Comparison of ENCODE assay signal across 8 mouse cellular contexts in genomic region chr12:84192280-84192679, GRCm38 (mm10). TPM values are rescaled to one million over a fixed set of nuclear protein-coding genes. Genes with fewer than 3 reads are reported as not detected.
DNase-seq lines count a peak whose midpoint lies in the region; ATAC-seq and TF ChIP-seq lines count a peak whose summit lies in the region.

No protein-coding gene starts in this region.

- in situ Hi-C loops in ES-E14 (cut with MboI; ENCODE audit: low sequenced_read_pairs in 2 of 2, unreplicated experiment in 2 of 2) = no loop called here

- DNase-seq in heart, postnatal 4 days = no peak
- no peak for DNase-seq in ES-E14 (ENCODE audit: low read depth, low spot score)
- no peak for DNase-seq in liver, postnatal 0 days
- DNase-seq in right cerebral cortex, adult 18-20 months = no peak
- DNase-seq in layer of hippocampus, postnatal 10 days (ENCODE audit: low spot score in 2 of 2) = no peak

- H3K9ac ChIP-seq in heart, embryonic 13.5 days = peak overlapping the region; percentile 96
- H3K9ac ChIP-seq in ES-E14 (ENCODE audit: insufficient read depth, low read depth, low read length, poor library complexity, severe bottlenecking) = peak overlapping the region; percentile 84
- peak overlapping the region; percentile 85 for H3K9ac ChIP-seq in forebrain, embryonic 16.5 days (replicated peaks; ENCODE audit: low read depth, low read length)
- peak overlapping the region; percentile 96 for H3K9ac ChIP-seq in liver, postnatal 0 days (replicated peaks)

- no peak for ATAC-seq in heart, embryonic 13.5 days (ENCODE audit: extremely low read depth, insufficient number of reproducible peaks, low FRiP score, low TSS enrichment)
- ATAC-seq in forebrain, embryonic 16.5 days = no peak
- ATAC-seq in liver, postnatal 0 days = no peak
- ATAC-seq in megakaryocyte-erythroid progenitor cell, adult 5-6 weeks (replicated peaks; ENCODE audit: low FRiP score, low TSS enrichment, poor library complexity, severe bottlenecking) = no peak

- TF ChIP-seq CTCF in liver, postnatal 0 days (IDR thresholded peaks at IDR 0.05; ENCODE audit: low read depth) = no peak

- WGBS in heart, embryonic 13.5 days = 6% methylated on average over 13 of the region's 13 CpGs
- 2% methylated on average over 13 of the region's 13 CpGs for WGBS in forebrain, embryonic 16.5 days
- 2% methylated on average over 13 of the region's 13 CpGs for WGBS in liver, postnatal 0 days (ENCODE audit: insufficient replicate concordance)

- H3K27me3 ChIP-seq in heart, embryonic 13.5 days (replicated peaks) = no peaks in the 10 kb centered on the region
- H3K27me3 ChIP-seq in forebrain, embryonic 16.5 days (replicated peaks; ENCODE audit: control insufficient read depth, insufficient read depth, low read length) = no peaks in the 10 kb centered on the region
- H3K27me3 ChIP-seq in liver, postnatal 0 days (ENCODE audit: insufficient read depth, low read length) = no peaks in the 10 kb centered on the region

- peaks cover 84% of the 10 kb centered on the region for H3K4me1 ChIP-seq in heart, embryonic 13.5 days
- H3K4me1 ChIP-seq in ES-E14 (ENCODE audit: control insufficient read depth in 2 of 2, insufficient read depth in 2 of 2, low read length in 2 of 2, poor library complexity in 1 of 2) = peaks cover 36 to 51% of the 10 kb centered on the region in 2 experiments
- peaks cover 58% of the 10 kb centered on the region for H3K4me1 ChIP-seq in forebrain, embryonic 16.5 days (replicated peaks; ENCODE audit: control insufficient read depth, insufficient read depth, low read length)
- peaks cover 75% of the 10 kb centered on the region for H3K4me1 ChIP-seq in liver, postnatal 0 days (ENCODE audit: insufficient read depth)

- H3K36me3 ChIP-seq in heart, embryonic 13.5 days = no peaks in the 10 kb centered on the region
- H3K36me3 ChIP-seq in ES-E14 (ENCODE audit: control insufficient read depth, insufficient read depth, low read length, poor library complexity, severe bottlenecking) = no peaks in the 10 kb centered on the region; the same call in 1 of the 2 replicates
- no peaks in the 10 kb centered on the region for H3K36me3 ChIP-seq in forebrain, embryonic 16.5 days (ENCODE audit: control insufficient read depth, insufficient read depth)
- H3K36me3 ChIP-seq in liver, postnatal 0 days (replicated peaks; ENCODE audit: insufficient read depth, low read length) = peaks cover 7% of the 10 kb centered on the region; the same call in 1 of the 2 replicates

- peak overlapping the region; percentile 98 for H3K4me2 ChIP-seq in heart, embryonic 13.5 days
- peak overlapping the region; percentile 85 for H3K4me2 ChIP-seq in forebrain, embryonic 16.5 days (ENCODE audit: low read length)
- peak overlapping the region; percentile 90 for H3K4me2 ChIP-seq in liver, postnatal 0 days (ENCODE audit: low read depth, low read length)

- H3K9me3 ChIP-seq in heart, embryonic 13.5 days = no peaks in the 10 kb centered on the region
- H3K9me3 ChIP-seq in ES-E14 (ENCODE audit: control insufficient read depth, insufficient read depth, low read depth, low read length) = no peaks in the 10 kb centered on the region
- no peaks in the 10 kb centered on the region for H3K9me3 ChIP-seq in forebrain, embryonic 16.5 days (ENCODE audit: control insufficient read depth, low read length)
- H3K9me3 ChIP-seq in liver, postnatal 0 days (ENCODE audit: low read length) = no peaks in the 10 kb centered on the region

- H3K27ac ChIP-seq in heart, embryonic 13.5 days (replicated peaks) = peak overlapping the region; percentile 99
- no peak overlapping the region for H3K27ac ChIP-seq in ES-E14 (ENCODE audit: insufficient read depth, low read depth, low read length, poor library complexity, severe bottlenecking)
- H3K27ac ChIP-seq in forebrain, embryonic 16.5 days (ENCODE audit: low read length) = no peak overlapping the region
- peak overlapping the region; percentile 98 for H3K27ac ChIP-seq in liver, postnatal 0 days (ENCODE audit: low read depth)

- TF ChIP-seq EP300 in liver, postnatal 0 days (IDR thresholded peaks at IDR 0.05; ENCODE audit: low read depth) = no peak

- peak overlapping the region; percentile 83 for H3K4me3 ChIP-seq in heart, embryonic 13.5 days
- H3K4me3 ChIP-seq in ES-E14 (ENCODE audit: insufficient read depth in 1 of 2, low read depth in 1 of 2, low read length in 2 of 2, poor library complexity in 1 of 2, severe bottlenecking in 1 of 2) = peak overlapping the region; percentile 70 to 93
- H3K4me3 ChIP-seq in forebrain, embryonic 16.5 days (replicated peaks; ENCODE audit: low read length) = peak overlapping the region; percentile 63
- peak overlapping the region; percentile 73 for H3K4me3 ChIP-seq in liver, postnatal 0 days (ENCODE audit: low read depth, low read length)

TF ChIP-seq in ES-E14, 5 proteins besides CTCF, POLR2A, EP300 and RAD21:
- TF ChIP-seq MAFK (IDR thresholded peaks at IDR 0.05; ENCODE audit: insufficient read depth, low read depth, low read length) = no peak
- no peak for TF ChIP-seq CHD2 (IDR thresholded peaks at IDR 0.05; ENCODE audit: low read depth, low read length)
- TF ChIP-seq HCFC1 (IDR thresholded peaks at IDR 0.05; ENCODE audit: borderline replicate concordance, insufficient read depth, low read length) = no peak
- no peak for TF ChIP-seq ZC3H11A (IDR thresholded peaks at IDR 0.05; ENCODE audit: borderline replicate concordance, low read depth, low read length)
- no peak for TF ChIP-seq ZNF384 (IDR thresholded peaks at IDR 0.05; ENCODE audit: low read depth, low read length)

RNA-seq across cellular contexts. Expression of gene Elmsan1, which starts 26.4 kb away (rescaled TPM):
- polyA plus RNA-seq in heart, embryonic 13.5 days (2015; fragmentation: Nextera tagmentation; extraction: Ambion mirVana) = 6.8 and 7.3 TPM in 2 replicates
- total RNA-seq in heart, postnatal 4 days (2021) = 10 to 100 TPM; 18.5 to 18.6 TPM
- total RNA-seq in ES-E14 (2012; rRNA removed) = 9.6 and 19.3 TPM in 2 replicates
- polyA plus RNA-seq in forebrain, embryonic 16.5 days (2015; fragmentation: Nextera tagmentation; extraction: Ambion mirVana) = 3.8 and 4.4 TPM in 2 replicates
- 2.6 and 2.8 TPM in 2 replicates for polyA plus RNA-seq in liver, postnatal 0 days (2015; fragmentation: Nextera tagmentation; extraction: Ambion mirVana)
- 29.6 and 42.1 TPM in 2 replicates for total RNA-seq in megakaryocyte-erythroid progenitor cell, adult 5-6 weeks (2014; fragmentation: Nextera tagmentation)
- total RNA-seq in megakaryocyte-erythroid progenitor cell, adult 5-6 weeks (2017) = 12.9 and 13.2 TPM in 2 replicates
- total RNA-seq in layer of hippocampus, postnatal 10 days (2021) = 10 to 100 TPM; 13.3 to 13.5 TPM

RNA-seq across cellular contexts. Expression of gene Pnma1, which starts 44.0 kb away (rescaled TPM):
- polyA plus RNA-seq in heart, embryonic 13.5 days (2015; fragmentation: Nextera tagmentation; extraction: Ambion mirVana) = 0.48 and 0.65 TPM in 2 replicates
- under 1 TPM; 0.54 to 0.62 TPM for total RNA-seq in heart, postnatal 4 days (2021)
- total RNA-seq in ES-E14 (2012; rRNA removed) = 0.80 and 1.5 TPM in 2 replicates
- polyA plus RNA-seq in forebrain, embryonic 16.5 days (2015; fragmentation: Nextera tagmentation; extraction: Ambion mirVana) = 5.3 and 7.2 TPM in 2 replicates
- 0.28 and 0.35 TPM in 2 replicates for polyA plus RNA-seq in liver, postnatal 0 days (2015; fragmentation: Nextera tagmentation; extraction: Ambion mirVana)
- total RNA-seq in megakaryocyte-erythroid progenitor cell, adult 5-6 weeks (2014; fragmentation: Nextera tagmentation) = not detected in 2 replicates
- total RNA-seq in megakaryocyte-erythroid progenitor cell, adult 5-6 weeks (2017) = 1.2 TPM in 1 of 2 replicates, not detected in the other
- total RNA-seq in layer of hippocampus, postnatal 10 days (2021) = 1 to 10 TPM; 5.9 to 6.6 TPM

Comparison
In these comparisons a context has a peak if more than half of its experiments do, and no peak if none do; other contexts are left out.
1. H3K27ac ChIP-seq: peak in heart, embryonic 13.5 days (single experiment) and liver, postnatal 0 days (single experiment); none in ES-E14 (single experiment) and forebrain, embryonic 16.5 days (single experiment).
2. Peak in every context shown above with its lines, with median percentiles within 50 percentile points of each other: H3K4me2 ChIP-seq, H3K4me3 ChIP-seq and H3K9ac ChIP-seq.